Mouse (Mus musculus): ENCODE results near the gene Ddr2. TPM values are rescaled to one million over a fixed set of nuclear protein-coding genes. Genes with fewer than 3 reads are reported as not detected.
A peak's percentile ranks its signal among the peaks of the same experiment; 100 is the strongest.

Ddr2 gene
- polyA plus RNA-seq, 1 experiment = not detected

- Histone ChIP-seq H3K27ac (ENCODE audit: insufficient read depth, low read depth, low read length) (no peak overlapping the region), H3K4me1 (ENCODE audit: control insufficient read depth, insufficient read depth, low read length) (peaks cover 3% of the 10 kb centered on the region; the same call in 1 of the 2 replicates), H3K4me3 (ENCODE audit: insufficient read depth, low read depth, low read length) (no peak overlapping the region)
- TF ChIP-seq CTCF (IDR thresholded peaks at IDR 0.05; ENCODE audit: insufficient read depth, low read depth, low read length) = no peak
- no peak for TF ChIP-seq POLR2A (IDR thresholded peaks at IDR 0.05; ENCODE audit: insufficient read depth, low read depth, low read length)
- WGBS = 80% methylated on average over 9 of the region's 9 CpGs
Observed at GRCm38 (mm10) chr1:170147651-170148448, 37.3 kb upstream of the Ddr2 start.

- Histone ChIP-seq H3K27ac (ENCODE audit: insufficient read depth, low read depth, low read length) (no peak overlapping the region), H3K4me1 (ENCODE audit: control insufficient read depth, insufficient read depth, low read length) (peaks cover 3% of the 10 kb centered on the region; the same call in 1 of the 2 replicates), H3K4me3 (ENCODE audit: insufficient read depth, low read depth, low read length) (no peak overlapping the region)
- 91% methylated on average over 4 of the region's 4 CpGs for WGBS
- TF ChIP-seq POLR2A (IDR thresholded peaks at IDR 0.05; ENCODE audit: insufficient read depth, low read depth, low read length) (no peak), CTCF (IDR thresholded peaks at IDR 0.05; ENCODE audit: insufficient read depth, low read depth, low read length) (no peak)
Observed at GRCm38 (mm10) chr1:170145606-170146005, 35.0 kb upstream of the Ddr2 start.

GRCm38 (mm10) chr1:170142256-170142871, 31.8 kb upstream of the Ddr2 start:
- WGBS = 79% methylated on average over 8 of the region's 8 CpGs
- H3K27ac ChIP-seq (ENCODE audit: insufficient read depth, low read depth, low read length) = no peak overlapping the region
- TF ChIP-seq CTCF (IDR thresholded peaks at IDR 0.05; ENCODE audit: insufficient read depth, low read depth, low read length) = no peak
- no peak for TF ChIP-seq POLR2A (IDR thresholded peaks at IDR 0.05; ENCODE audit: insufficient read depth, low read depth, low read length)
- H3K4me1 ChIP-seq (ENCODE audit: control insufficient read depth, insufficient read depth, low read length) = no peaks in the 10 kb centered on the region
- no peak overlapping the region for H3K4me3 ChIP-seq (ENCODE audit: insufficient read depth, low read depth, low read length)

GRCm38 (mm10) chr1:170141626-170142025, 31.1 kb upstream of the Ddr2 start:
- Histone ChIP-seq H3K4me1 (ENCODE audit: control insufficient read depth, insufficient read depth, low read length) (no peaks in the 10 kb centered on the region), H3K27ac (ENCODE audit: insufficient read depth, low read depth, low read length) (no peak overlapping the region), H3K4me3 (ENCODE audit: insufficient read depth, low read depth, low read length) (no peak overlapping the region)
- WGBS = 92% methylated on average over 5 of the region's 5 CpGs
- TF ChIP-seq POLR2A (IDR thresholded peaks at IDR 0.05; ENCODE audit: insufficient read depth, low read depth, low read length) (no peak), CTCF (IDR thresholded peaks at IDR 0.05; ENCODE audit: insufficient read depth, low read depth, low read length) (no peak)

DNA sequence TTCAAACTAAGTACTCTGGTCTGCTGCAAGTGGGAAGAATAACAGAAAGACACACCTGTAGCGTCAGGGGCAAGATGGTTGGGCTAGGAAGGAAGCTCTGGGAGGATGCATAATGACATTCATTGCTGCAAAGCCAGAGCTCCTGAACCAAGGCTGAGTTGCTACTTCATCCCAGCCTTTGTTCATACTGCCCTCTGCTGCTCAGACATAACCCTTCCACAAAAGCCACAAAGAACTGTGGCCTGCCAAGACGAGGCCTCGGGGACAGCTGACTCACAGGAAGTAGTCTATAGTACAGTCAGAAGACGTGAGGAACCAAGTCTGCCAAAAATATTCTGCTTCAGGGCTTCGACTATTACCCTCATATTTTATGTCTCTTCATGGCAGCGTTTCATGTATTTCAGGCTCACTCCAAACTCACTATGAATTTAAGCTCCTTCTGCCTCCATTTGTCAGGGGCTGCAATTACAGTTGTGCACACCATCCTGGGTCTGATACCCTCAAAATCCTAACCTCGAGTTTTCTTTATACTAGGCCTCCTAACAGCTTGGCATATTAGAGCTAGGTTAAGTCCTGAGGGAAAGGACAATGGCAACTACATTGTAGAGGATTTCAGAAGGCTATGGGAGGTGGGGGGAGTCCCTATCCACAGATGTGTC, 25.9 kb upstream of the Ddr2 start:
- no peaks in the 10 kb centered on the region for H3K4me1 ChIP-seq (ENCODE audit: control insufficient read depth, insufficient read depth, low read length)
- 15% methylated on average over 7 of the region's 7 CpGs for WGBS
- no peak overlapping the region for H3K27ac ChIP-seq (ENCODE audit: insufficient read depth, low read depth, low read length)
- TF ChIP-seq CTCF (IDR thresholded peaks at IDR 0.05; ENCODE audit: insufficient read depth, low read depth, low read length) (peak; percentile 27; the same call in 1 of the 2 replicates), POLR2A (IDR thresholded peaks at IDR 0.05; ENCODE audit: insufficient read depth, low read depth, low read length) (no peak)
- no peak overlapping the region for H3K4me3 ChIP-seq (ENCODE audit: insufficient read depth, low read depth, low read length)

GRCm38 (mm10) chr1:170134264-170134663, 23.7 kb upstream of the Ddr2 start:
- Histone ChIP-seq H3K4me3 (ENCODE audit: insufficient read depth, low read depth, low read length) (no peak overlapping the region), H3K4me1 (ENCODE audit: control insufficient read depth, insufficient read depth, low read length) (no peaks in the 10 kb centered on the region), H3K27ac (ENCODE audit: insufficient read depth, low read depth, low read length) (no peak overlapping the region)
- WGBS = 84% methylated on average over 8 of the region's 8 CpGs
- TF ChIP-seq POLR2A (IDR thresholded peaks at IDR 0.05; ENCODE audit: insufficient read depth, low read depth, low read length) (no peak), CTCF (IDR thresholded peaks at IDR 0.05; ENCODE audit: insufficient read depth, low read depth, low read length) (no peak)

GRCm38 (mm10) chr1:170130962-170131361, 20.4 kb upstream of the Ddr2 start:
- TF ChIP-seq CTCF (IDR thresholded peaks at IDR 0.05; ENCODE audit: insufficient read depth, low read depth, low read length) (no peak), POLR2A (IDR thresholded peaks at IDR 0.05; ENCODE audit: insufficient read depth, low read depth, low read length) (no peak)
- Histone ChIP-seq H3K4me1 (ENCODE audit: control insufficient read depth, insufficient read depth, low read length) (no peaks in the 10 kb centered on the region), H3K27ac (ENCODE audit: insufficient read depth, low read depth, low read length) (no peak overlapping the region), H3K4me3 (ENCODE audit: insufficient read depth, low read depth, low read length) (no peak overlapping the region)
- WGBS = 33% methylated on average over 3 of the region's 3 CpGs

GRCm38 (mm10) chr1:170124644-170125043, 14.1 kb upstream of the Ddr2 start:
- WGBS = 70% methylated on average over 2 of the region's 2 CpGs
- Histone ChIP-seq H3K27ac (ENCODE audit: insufficient read depth, low read depth, low read length) (no peak overlapping the region), H3K4me3 (ENCODE audit: insufficient read depth, low read depth, low read length) (no peak overlapping the region), H3K4me1 (ENCODE audit: control insufficient read depth, insufficient read depth, low read length) (no peaks in the 10 kb centered on the region)
- TF ChIP-seq POLR2A (IDR thresholded peaks at IDR 0.05; ENCODE audit: insufficient read depth, low read depth, low read length) = no peak
- no peak for TF ChIP-seq CTCF (IDR thresholded peaks at IDR 0.05; ENCODE audit: insufficient read depth, low read depth, low read length)

DNA sequence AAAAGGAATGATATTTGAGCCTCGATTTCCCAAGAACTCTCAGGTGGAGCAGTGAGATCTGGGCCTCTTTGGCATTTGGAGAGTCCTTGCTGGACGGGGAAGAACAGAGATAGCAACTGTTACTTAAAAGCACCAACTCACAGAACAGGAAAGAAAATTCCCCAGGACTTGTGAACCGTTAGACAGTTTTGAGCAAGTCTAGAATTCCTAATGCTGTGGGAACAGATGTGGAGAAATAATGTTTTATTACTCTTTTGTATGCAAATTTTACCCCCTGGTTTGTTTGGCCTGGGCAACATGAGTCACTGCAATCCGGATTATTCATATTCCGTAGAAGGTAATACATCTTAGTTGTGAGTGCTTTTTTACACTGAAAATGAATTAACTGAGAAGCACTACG, 3.1 kb upstream of the Ddr2 start:
- H3K4me3 ChIP-seq (ENCODE audit: insufficient read depth, low read depth, low read length) = no peak overlapping the region
- WGBS = 78% methylated on average over 6 of the region's 6 CpGs

More for the DNA sequence above, 3.1 kb upstream of the Ddr2 start:
- no peak for TF ChIP-seq POLR2A (IDR thresholded peaks at IDR 0.05; ENCODE audit: insufficient read depth, low read depth, low read length)
- TF ChIP-seq CTCF (IDR thresholded peaks at IDR 0.05; ENCODE audit: insufficient read depth, low read depth, low read length) = no peak
- H3K27ac ChIP-seq (ENCODE audit: insufficient read depth, low read depth, low read length) = no peak overlapping the region
- no peaks in the 10 kb centered on the region for H3K4me1 ChIP-seq (ENCODE audit: control insufficient read depth, insufficient read depth, low read length)
